Mouse (Mus musculus): ENCODE results near the gene Ppp1r3d. TPM values are rescaled to one million over a fixed set of nuclear protein-coding genes. Genes with fewer than 3 reads are reported as not detected.
A peak's percentile ranks its signal among the peaks of the same experiment; 100 is the strongest.

Ppp1r3d gene
- polyA plus RNA-seq, 1 experiment = not detected

- TF ChIP-seq POLR2A (IDR thresholded peaks at IDR 0.05; ENCODE audit: insufficient read depth, low read depth, low read length) (no peak), CTCF (IDR thresholded peaks at IDR 0.05; ENCODE audit: insufficient read depth, low read depth, low read length) (no peak)
- H3K4me3 ChIP-seq (ENCODE audit: insufficient read depth, low read depth, low read length) = no peak overlapping the region
- H3K27ac ChIP-seq (ENCODE audit: insufficient read depth, low read depth, low read length) = no peak overlapping the region
- WGBS = 71% methylated on average over 6 of the region's 6 CpGs
- peaks cover 2% of the 10 kb centered on the region; the same call in 1 of the 2 replicates for H3K4me1 ChIP-seq (ENCODE audit: control insufficient read depth, insufficient read depth, low read length)
Measured at GRCm38 (mm10) chr2:178421603-178422002, 7.3 kb upstream of the Ppp1r3d start.

- Histone ChIP-seq H3K27ac (ENCODE audit: insufficient read depth, low read depth, low read length) (no peak overlapping the region), H3K4me3 (ENCODE audit: insufficient read depth, low read depth, low read length) (no peak overlapping the region), H3K4me1 (ENCODE audit: control insufficient read depth, insufficient read depth, low read length) (peaks cover 7% of the 10 kb centered on the region)
- no peak for TF ChIP-seq POLR2A (IDR thresholded peaks at IDR 0.05; ENCODE audit: insufficient read depth, low read depth, low read length)
- no peak for TF ChIP-seq CTCF (IDR thresholded peaks at IDR 0.05; ENCODE audit: insufficient read depth, low read depth, low read length)
- 89% methylated on average over 9 of the region's 9 CpGs for WGBS
Measured at GRCm38 (mm10) chr2:178420576-178420975, 6.3 kb upstream of the Ppp1r3d start.

DNA sequence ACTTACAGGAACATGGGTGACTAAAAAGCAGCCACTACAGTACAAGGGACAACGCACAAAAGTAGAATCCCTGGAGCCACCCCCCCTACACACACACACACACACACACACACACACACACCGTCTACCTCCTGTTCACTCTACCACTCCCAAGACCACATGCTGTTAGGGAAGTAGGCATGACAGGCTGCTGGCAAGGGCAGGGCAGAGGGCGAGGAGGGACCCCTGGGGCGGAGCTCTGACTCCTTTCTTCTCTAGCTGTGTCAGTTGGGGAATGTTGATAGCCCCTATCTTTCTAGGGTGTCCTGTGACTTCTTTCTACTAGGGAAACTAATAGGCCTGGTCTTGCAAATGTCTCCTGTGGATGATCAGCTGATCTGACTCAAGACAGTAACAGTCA lies 2.7 kb upstream of the Ppp1r3d start:
- Histone ChIP-seq H3K4me3 (ENCODE audit: insufficient read depth, low read depth, low read length) (no peak overlapping the region), H3K4me1 (ENCODE audit: control insufficient read depth, insufficient read depth, low read length) (peaks cover 18% of the 10 kb centered on the region), H3K27ac (ENCODE audit: insufficient read depth, low read depth, low read length) (no peak overlapping the region)
- 85% methylated on average over 4 of the region's 4 CpGs for WGBS
- TF ChIP-seq POLR2A (IDR thresholded peaks at IDR 0.05; ENCODE audit: insufficient read depth, low read depth, low read length) = no peak
- no peak for TF ChIP-seq CTCF (IDR thresholded peaks at IDR 0.05; ENCODE audit: insufficient read depth, low read depth, low read length)

DNA sequence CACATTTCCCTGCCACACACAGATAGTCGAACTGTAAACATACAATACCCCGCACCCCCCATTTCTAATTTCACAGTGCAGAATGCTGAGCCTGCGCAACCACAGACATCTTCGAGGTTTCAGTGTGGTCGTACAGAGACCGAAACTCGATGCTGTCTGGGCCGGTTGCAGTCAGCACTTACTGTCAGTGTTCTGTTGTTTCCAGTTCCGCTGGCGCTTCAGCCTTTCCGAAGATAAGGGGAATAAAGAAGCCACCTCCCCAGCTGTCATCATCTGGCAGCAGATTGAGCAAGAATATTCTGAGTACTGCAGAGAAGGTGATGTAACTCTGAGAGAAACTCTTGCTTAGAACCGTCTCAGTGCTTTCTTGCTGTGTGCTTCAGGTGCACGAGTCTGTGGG lies 2.2 kb upstream of the Ppp1r3d start:
- WGBS = 53% methylated on average over 13 of the region's 13 CpGs
- H3K27ac ChIP-seq (ENCODE audit: insufficient read depth, low read depth, low read length) = no peak overlapping the region
- H3K4me3 ChIP-seq (ENCODE audit: insufficient read depth, low read depth, low read length) = no peak overlapping the region
- TF ChIP-seq POLR2A (IDR thresholded peaks at IDR 0.05; ENCODE audit: insufficient read depth, low read depth, low read length) (no peak), CTCF (IDR thresholded peaks at IDR 0.05; ENCODE audit: insufficient read depth, low read depth, low read length) (no peak)
- peaks cover 21% of the 10 kb centered on the region for H3K4me1 ChIP-seq (ENCODE audit: control insufficient read depth, insufficient read depth, low read length)

GRCm38 (mm10) chr2:178415150-178415448 lies 827 bp upstream of the Ppp1r3d start:
- peaks cover 21% of the 10 kb centered on the region for H3K4me1 ChIP-seq (ENCODE audit: control insufficient read depth, insufficient read depth, low read length)
- H3K27ac ChIP-seq (ENCODE audit: insufficient read depth, low read depth, low read length) = no peak overlapping the region
- no peak for TF ChIP-seq CTCF (IDR thresholded peaks at IDR 0.05; ENCODE audit: insufficient read depth, low read depth, low read length)
- no peak for TF ChIP-seq POLR2A (IDR thresholded peaks at IDR 0.05; ENCODE audit: insufficient read depth, low read depth, low read length)
- peak overlapping the region; percentile 62; the same call in 1 of the 2 replicates for H3K4me3 ChIP-seq (ENCODE audit: insufficient read depth, low read depth, low read length)
- 24% methylated on average over 3 of the region's 3 CpGs for WGBS

GRCm38 (mm10) chr2:178413481-178414260 lies 601 bp downstream of the Ppp1r3d start:
- 17% methylated on average over 75 of the region's 75 CpGs for WGBS

GRCm38 (mm10) chr2:178413081-178413480 lies 1.2 kb downstream of the Ppp1r3d start:
- WGBS = 66% methylated on average over 13 of the region's 13 CpGs
- peak overlapping the region; percentile 62 for H3K4me3 ChIP-seq (ENCODE audit: insufficient read depth, low read depth, low read length)
- no peak for TF ChIP-seq CTCF (IDR thresholded peaks at IDR 0.05; ENCODE audit: insufficient read depth, low read depth, low read length)
- no peak for TF ChIP-seq POLR2A (IDR thresholded peaks at IDR 0.05; ENCODE audit: insufficient read depth, low read depth, low read length)
- H3K4me1 ChIP-seq (ENCODE audit: control insufficient read depth, insufficient read depth, low read length) = peaks cover 21% of the 10 kb centered on the region
- H3K27ac ChIP-seq (ENCODE audit: insufficient read depth, low read depth, low read length) = no peak overlapping the region

More at GRCm38 (mm10) chr2:178413481-178414260, 601 bp downstream of the Ppp1r3d start:
- peaks cover 21% of the 10 kb centered on the region for H3K4me1 ChIP-seq (ENCODE audit: control insufficient read depth, insufficient read depth, low read length)
- H3K4me3 ChIP-seq (ENCODE audit: insufficient read depth, low read depth, low read length) = peak overlapping the region; percentile 62
- H3K27ac ChIP-seq (ENCODE audit: insufficient read depth, low read depth, low read length) = peak overlapping the region; percentile 8; the same call in 1 of the 2 replicates
- TF ChIP-seq CTCF (IDR thresholded peaks at IDR 0.05; ENCODE audit: insufficient read depth, low read depth, low read length) = no peak
- no peak for TF ChIP-seq POLR2A (IDR thresholded peaks at IDR 0.05; ENCODE audit: insufficient read depth, low read depth, low read length)

- WGBS = 50% methylated on average over 6 of the region's 6 CpGs
- H3K27ac ChIP-seq (ENCODE audit: insufficient read depth, low read depth, low read length) = no peak overlapping the region
- no peak for TF ChIP-seq POLR2A (IDR thresholded peaks at IDR 0.05; ENCODE audit: insufficient read depth, low read depth, low read length)
- TF ChIP-seq CTCF (IDR thresholded peaks at IDR 0.05; ENCODE audit: insufficient read depth, low read depth, low read length) = no peak
- H3K4me3 ChIP-seq (ENCODE audit: insufficient read depth, low read depth, low read length) = no peak overlapping the region
- peaks cover 21% of the 10 kb centered on the region for H3K4me1 ChIP-seq (ENCODE audit: control insufficient read depth, insufficient read depth, low read length)
Measured at GRCm38 (mm10) chr2:178412598-178412997, 1.7 kb downstream of the Ppp1r3d start.

GRCm38 (mm10) chr2:178410286-178410685 lies 4.0 kb downstream of the Ppp1r3d start:
- Histone ChIP-seq H3K4me3 (ENCODE audit: insufficient read depth, low read depth, low read length) (no peak overlapping the region), H3K4me1 (ENCODE audit: control insufficient read depth, insufficient read depth, low read length) (peaks cover 14% of the 10 kb centered on the region), H3K27ac (ENCODE audit: insufficient read depth, low read depth, low read length) (no peak overlapping the region)
- 87% methylated on average over 6 of the region's 6 CpGs for WGBS
- no peak for TF ChIP-seq POLR2A (IDR thresholded peaks at IDR 0.05; ENCODE audit: insufficient read depth, low read depth, low read length)
- no peak for TF ChIP-seq CTCF (IDR thresholded peaks at IDR 0.05; ENCODE audit: insufficient read depth, low read depth, low read length)
